Mouse (Mus musculus) lung, adult 2 months (tissue): ENCODE measurements around the gene Reps1.

ENCODE experiments used
- CTCF ChIP-seq: fragments of 200-500 bp; IDR thresholded peaks from 2 replicates; pipeline ENCODE4 v1.5.1; 2011; ENCODE audit warnings: mild to moderate bottlenecking, low read length, control low read depth; ENCODE audit not compliant: insufficient read depth
- POLR2A ChIP-seq: fragments of 200-500 bp; IDR thresholded peaks from 2 replicates; pipeline ENCODE4 v1.6.1; 2011; ENCODE audit warnings: low read depth, mild to moderate bottlenecking, control low read depth, low read length, borderline replicate concordance; ENCODE audit errors: extremely low read depth

GRCm38 (mm10) chr10:18056391-18056745 is 707 bp downstream of the Reps1 start:
- no peak for TF ChIP-seq POLR2A
- no peak for TF ChIP-seq CTCF
